Mouse (Mus musculus) kidney, adult 2 months (tissue): ENCODE data around the gene Colgalt1.

ENCODE experiments used
- CTCF ChIP-seq: fragments of 200-500 bp; conservative IDR thresholded peaks from 2 replicates; pipeline ENCODE4 v1.5.1; 2011; ENCODE audit warnings: low read depth, mild to moderate bottlenecking, control low read depth, low read length, moderate library complexity, mixed read lengths; ENCODE audit not compliant: insufficient read depth, insufficient read length
- POLR2A ChIP-seq: fragments of 200-500 bp; IDR thresholded peaks from one replicate; pipeline ENCODE4 v1.6.1; 2011; ENCODE audit warnings: low read depth, low read length, control low read depth

- TF ChIP-seq POLR2A, result no peak
- TF ChIP-seq CTCF, result no peak
Observed at GRCm38 (mm10) chr8:71602666-71603334, 8.0 kb upstream of the Colgalt1 start.
